Mouse (Mus musculus): ENCODE measurements around the gene H1f0. TPM values are rescaled to one million over a fixed set of nuclear protein-coding genes. Genes with fewer than 3 reads are reported as not detected.
A peak's percentile ranks its signal among the peaks of the same experiment; 100 is the strongest.

The H1f0 gene
- total and polyA plus RNA-seq, 2 experiments from 2014 or later, result 229 to 318 TPM

GRCm38 (mm10) chr15:79026511-79027290 is 1.5 kb upstream of the H1f0 start:
- TF ChIP-seq CTCF (IDR thresholded peaks at IDR 0.05; ENCODE audit: low read depth), result no peak
- TF ChIP-seq EP300 (IDR thresholded peaks at IDR 0.05; ENCODE audit: low read depth), result no peak
- Histone ChIP-seq H3K4me3 (ENCODE audit: low read depth, low read length) (peak overlapping the region; percentile 60; the same call in 1 of the 2 replicates), H3K27me3 (ENCODE audit: control insufficient read depth, insufficient read depth, low read length) (no peaks in the 10 kb centered on the region), H3K9me3 (replicated peaks; ENCODE audit: control insufficient read depth, low read length) (no peaks in the 10 kb centered on the region), H3K4me2 (ENCODE audit: low read depth, low read length) (peak overlapping the region; percentile 80), H3K36me3 (replicated peaks; ENCODE audit: control insufficient read depth, insufficient read depth, low read length) (no peaks in the 10 kb centered on the region), H3K9ac (replicated peaks; ENCODE audit: low read depth, low read length) (no peak overlapping the region), H3K27ac (ENCODE audit: low read depth) (no peak overlapping the region), H3K4me1 (ENCODE audit: control insufficient read depth, insufficient read depth) (peaks cover 23% of the 10 kb centered on the region; the same call in 1 of the 2 replicates)
- 62% methylated on average over 14 of the region's 14 CpGs for whole genome bisulfite sequencing
- DNase-seq (ENCODE audit: low spot score), result no peak
- ATAC-seq (ENCODE audit: insufficient read depth, low read depth), result no peak

- Histone ChIP-seq H3K9ac (replicated peaks; ENCODE audit: low read depth, low read length) (peak overlapping the region; percentile 99), H3K27ac (ENCODE audit: low read depth) (peak overlapping the region; percentile 97), H3K36me3 (replicated peaks; ENCODE audit: control insufficient read depth, insufficient read depth, low read length) (no peaks in the 10 kb centered on the region), H3K27me3 (ENCODE audit: control insufficient read depth, insufficient read depth, low read length) (no peaks in the 10 kb centered on the region), H3K4me2 (ENCODE audit: low read depth, low read length) (peak overlapping the region; percentile 80), H3K4me1 (ENCODE audit: control insufficient read depth, insufficient read depth) (peaks cover 23% of the 10 kb centered on the region; the same call in 1 of the 2 replicates), H3K9me3 (replicated peaks; ENCODE audit: control insufficient read depth, low read length) (no peaks in the 10 kb centered on the region), H3K4me3 (ENCODE audit: low read depth, low read length) (peak overlapping the region; percentile 60)
- 6% methylated on average over 43 of the region's 46 CpGs for WGBS
- ATAC-seq (ENCODE audit: insufficient read depth, low read depth), result peak; percentile 21; the same call in 1 of the 2 replicates
- DNase-seq (ENCODE audit: low spot score), result no peak
- no peak for TF ChIP-seq CTCF (IDR thresholded peaks at IDR 0.05; ENCODE audit: low read depth)
- TF ChIP-seq EP300 (IDR thresholded peaks at IDR 0.05; ENCODE audit: low read depth), result no peak
Measured at GRCm38 (mm10) chr15:79027291-79028205, 702 bp upstream of the H1f0 start.

- ATAC-seq (ENCODE audit: insufficient read depth, low read depth) (no peak), DNase-seq (ENCODE audit: low spot score) (no peak)
- H3K27ac ChIP-seq (ENCODE audit: low read depth), result peak overlapping the region; percentile 97
- H3K4me1 ChIP-seq (ENCODE audit: control insufficient read depth, insufficient read depth), result peaks cover 23% of the 10 kb centered on the region; the same call in 1 of the 2 replicates
- WGBS, result 19% methylated on average over 16 of the region's 16 CpGs
- no peaks in the 10 kb centered on the region for H3K9me3 ChIP-seq (replicated peaks; ENCODE audit: control insufficient read depth, low read length)
- peak overlapping the region; percentile 99 for H3K9ac ChIP-seq (replicated peaks; ENCODE audit: low read depth, low read length)
- peak overlapping the region; percentile 80 for H3K4me2 ChIP-seq (ENCODE audit: low read depth, low read length)
- H3K27me3 ChIP-seq (ENCODE audit: control insufficient read depth, insufficient read depth, low read length), result no peaks in the 10 kb centered on the region
- no peaks in the 10 kb centered on the region for H3K36me3 ChIP-seq (replicated peaks; ENCODE audit: control insufficient read depth, insufficient read depth, low read length)
- TF ChIP-seq CTCF (IDR thresholded peaks at IDR 0.05; ENCODE audit: low read depth), result no peak
- TF ChIP-seq EP300 (IDR thresholded peaks at IDR 0.05; ENCODE audit: low read depth), result no peak
- peak overlapping the region; percentile 60 for H3K4me3 ChIP-seq (ENCODE audit: low read depth, low read length)
Measured at GRCm38 (mm10) chr15:79028823-79029484, 704 bp downstream of the H1f0 start.

GRCm38 (mm10) chr15:79029519-79030241 is 1.4 kb downstream of the H1f0 start:
- TF ChIP-seq EP300 (IDR thresholded peaks at IDR 0.05; ENCODE audit: low read depth) (no peak), CTCF (IDR thresholded peaks at IDR 0.05; ENCODE audit: low read depth) (no peak)
- DNase-seq (ENCODE audit: low spot score), result no peak
- no peaks in the 10 kb centered on the region for H3K27me3 ChIP-seq (ENCODE audit: control insufficient read depth, insufficient read depth, low read length)
- peak overlapping the region; percentile 60 for H3K4me3 ChIP-seq (ENCODE audit: low read depth, low read length)
- H3K4me2 ChIP-seq (ENCODE audit: low read depth, low read length), result peak overlapping the region; percentile 80
- H3K9ac ChIP-seq (replicated peaks; ENCODE audit: low read depth, low read length), result peak overlapping the region; percentile 99
- no peaks in the 10 kb centered on the region for H3K9me3 ChIP-seq (replicated peaks; ENCODE audit: control insufficient read depth, low read length)
- H3K36me3 ChIP-seq (replicated peaks; ENCODE audit: control insufficient read depth, insufficient read depth, low read length), result no peaks in the 10 kb centered on the region
- WGBS, result 7% methylated on average over 11 of the region's 11 CpGs
- H3K27ac ChIP-seq (ENCODE audit: low read depth), result peak overlapping the region; percentile 65
- peaks cover 23% of the 10 kb centered on the region; the same call in 1 of the 2 replicates for H3K4me1 ChIP-seq (ENCODE audit: control insufficient read depth, insufficient read depth)
- ATAC-seq (ENCODE audit: insufficient read depth, low read depth), result no peak
